In genomic region chr17:3280321-3280720, GRCm38 (mm10) we compare ENCODE assay signal across 28 mouse cellular contexts. TPM values are rescaled to one million over a fixed set of nuclear protein-coding genes. Genes with fewer than 3 reads are reported as not detected.
DNase-seq lines count a peak whose midpoint lies in the region; ATAC-seq lines count a peak whose summit lies in the region.
"Had no signal": no experiment of that assay in that cellular context is flagged by ENCODE, and none has a peak within 500 bp of the region (broad histone marks: within the 10 kb centered on the region; RNA-seq: fewer than 3 reads in every experiment).

No protein-coding gene starts in this region.

- peaks cover 43% of the 10 kb centered on the region for H3K4me1 ChIP-seq in embryonic facial prominence, embryonic 14.5 days (ENCODE audit: control insufficient read depth, insufficient read depth, low read length)
- peaks cover 50% of the 10 kb centered on the region for H3K4me1 ChIP-seq in limb, embryonic 12.5 days (replicated peaks)

- H3K4me2 ChIP-seq in embryonic facial prominence, embryonic 14.5 days (ENCODE audit: low read depth, low read length), result no peak overlapping the region
- H3K4me2 ChIP-seq in limb, embryonic 12.5 days, result no peak overlapping the region
- H3K4me2 ChIP-seq: neural tube, embryonic 15.5 days had no signal

- H3K36me3 ChIP-seq in embryonic facial prominence, embryonic 14.5 days (ENCODE audit: control insufficient read depth, insufficient read depth, low read length), result no peaks in the 10 kb centered on the region
- no peaks in the 10 kb centered on the region for H3K36me3 ChIP-seq in limb, embryonic 12.5 days
- H3K36me3 ChIP-seq: hindbrain, embryonic 10.5 days; neural tube, embryonic 15.5 days had no signal

- no peaks in the 10 kb centered on the region for H3K9me3 ChIP-seq in embryonic facial prominence, embryonic 14.5 days (ENCODE audit: control insufficient read depth, low read length)
- H3K9me3 ChIP-seq in limb, embryonic 12.5 days, result no peaks in the 10 kb centered on the region
- H3K9me3 ChIP-seq: hindbrain, embryonic 10.5 days; neural tube, embryonic 15.5 days had no signal

- 21% methylated on average over 2 of the region's 2 CpGs for WGBS in embryonic facial prominence, embryonic 14.5 days
- 20% methylated on average over 2 of the region's 2 CpGs for WGBS in limb, embryonic 12.5 days

- no peak overlapping the region for H3K4me3 ChIP-seq in embryonic facial prominence, embryonic 14.5 days (ENCODE audit: low read depth, low read length)
- H3K4me3 ChIP-seq in limb, embryonic 12.5 days (replicated peaks), result no peak overlapping the region
- H3K4me3 ChIP-seq: hindbrain, embryonic 10.5 days; layer of hippocampus, adult 2 months; left cerebral cortex, adult 2 months; neural tube, embryonic 15.5 days had no signal

- no peaks in the 10 kb centered on the region for H3K27me3 ChIP-seq in embryonic facial prominence, embryonic 14.5 days (replicated peaks; ENCODE audit: control insufficient read depth, insufficient read depth, low read length)
- no peaks in the 10 kb centered on the region for H3K27me3 ChIP-seq in limb, embryonic 12.5 days
- H3K27me3 ChIP-seq: CH12.LX; neural tube, embryonic 15.5 days had no signal

- peak; percentile 58 for DNase-seq in 3T3-L1 (ENCODE audit: low read depth, low spot score)
- DNase-seq in NIH3T3 (ENCODE audit: low read depth), result peak; percentile 54
- peak; percentile 47 for DNase-seq in embryonic facial prominence, embryonic 14.5 days (ENCODE audit: low spot score)
- no peak for DNase-seq in right cerebral cortex, postnatal 14 days
- no peak for DNase-seq in right cerebral cortex, adult 18-20 months
- no peak for DNase-seq in spleen, adult 18-20 months
- DNase-seq: adrenal gland, postnatal 10 days; cerebellum, adult 9-11 months; heart, postnatal 14 days; kidney, adult 18-20 months; kidney, postnatal 36 days; lung, adult 2 months; lung, postnatal 10 days; midbrain, embryonic 14.5 days; retina, postnatal 1 day; thymus, adult 18-20 months; thymus, postnatal 36 days had no signal

- no peak overlapping the region for H3K9ac ChIP-seq in embryonic facial prominence, embryonic 14.5 days (ENCODE audit: low read depth, low read length)
- H3K9ac ChIP-seq in limb, embryonic 12.5 days (replicated peaks), result no peak overlapping the region
- H3K9ac ChIP-seq: liver, embryonic 14.5 days; neural tube, embryonic 15.5 days had no signal

- peak overlapping the region; percentile 85 for H3K27ac ChIP-seq in embryonic facial prominence, embryonic 14.5 days (replicated peaks; ENCODE audit: low read depth, low read length)
- peak overlapping the region; percentile 87 for H3K27ac ChIP-seq in limb, embryonic 12.5 days
- H3K27ac ChIP-seq: hindbrain, embryonic 10.5 days; layer of hippocampus, adult 2 months; left cerebral cortex, adult 2 months; liver, embryonic 14.5 days; macrophage; neural tube, embryonic 15.5 days; stomach, postnatal 0 days had no signal

- no peak for ATAC-seq in embryonic facial prominence, embryonic 14.5 days (ENCODE audit: low read depth)
- no peak for ATAC-seq in limb, embryonic 12.5 days (ENCODE audit: insufficient number of reproducible peaks, insufficient read depth, low FRiP score, low TSS enrichment, low read depth)
- ATAC-seq: forebrain, embryonic 14.5 days; hindbrain, embryonic 16.5 days had no signal

RNA-seq across cellular contexts. Expression of gene Tiam2, which starts 46.1 kb away (rescaled TPM):
- 19.3 and 19.9 TPM in 2 replicates for polyA plus RNA-seq in embryonic facial prominence, embryonic 14.5 days (2014; fragmentation: Nextera tagmentation; extraction: Ambion mirVana)
- polyA plus RNA-seq in limb, embryonic 12.5 days (2016; fragmentation: Nextera tagmentation; extraction: Ambion mirVana), result 19.4 and 20.6 TPM in 2 replicates

Comparison
In these comparisons a context has a peak if more than half of its experiments do, and no peak if none do; other contexts are left out.
1. DNase-seq: peak in 3T3-L1 (single experiment), NIH3T3 (single experiment) and embryonic facial prominence, embryonic 14.5 days (single experiment); none in right cerebral cortex, postnatal 14 days (single experiment), right cerebral cortex, adult 18-20 months (single experiment) and spleen, adult 18-20 months (0 of 2).